Mouse (Mus musculus): Measurements from ENCODE around the gene Arhgap24. TPM values are rescaled to one million over a fixed set of nuclear protein-coding genes. Genes with fewer than 3 reads are reported as not detected.

Gene Arhgap24
- total and polyA plus RNA-seq, 3 experiments = 34.7 to 51.6 (median 47.9) TPM

DNA sequence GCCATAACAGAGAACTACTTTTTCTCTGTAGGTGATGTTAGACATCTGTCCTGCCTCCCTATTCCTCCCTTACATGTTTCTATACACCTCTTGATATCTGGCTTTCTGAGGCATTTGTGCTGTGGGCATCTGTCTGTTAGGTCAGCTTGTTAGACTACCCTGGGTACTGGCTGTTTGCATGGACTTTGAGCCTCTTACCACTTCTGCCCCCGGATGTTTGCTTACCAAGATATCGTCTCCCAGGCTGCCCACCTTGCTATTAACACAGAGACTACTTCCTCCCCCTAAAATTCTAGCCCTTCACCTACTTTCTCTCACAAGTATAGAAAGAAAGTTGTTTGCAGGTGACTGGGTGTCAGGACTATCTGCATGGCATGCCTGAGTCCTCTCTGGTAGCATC lies 15.8 kb upstream of the Arhgap24 start:
- H3K4me2 ChIP-seq (ENCODE audit: insufficient read depth, low read depth, poor library complexity, severe bottlenecking) = no peak overlapping the region
- TF ChIP-seq JUND (conservative IDR thresholded peaks at IDR 0.05; ENCODE audit: low read depth, low read length) (no peak), E2F4 (IDR thresholded peaks at IDR 0.05; ENCODE audit: insufficient replicate concordance, low read depth, low read length) (no peak), GABPA (IDR thresholded peaks at IDR 0.05; ENCODE audit: insufficient replicate concordance, low read depth, low read length) (no peak), BHLHE40 (IDR thresholded peaks at IDR 0.05; ENCODE audit: low read depth, low read length) (no peak), JUN (IDR thresholded peaks at IDR 0.05; ENCODE audit: insufficient read depth, low read depth, low read length) (no peak), SIN3A (IDR thresholded peaks at IDR 0.05; ENCODE audit: low read length) (no peak), NELFE (IDR thresholded peaks at IDR 0.05; ENCODE audit: low read depth, low read length) (no peak), ZC3H11A (IDR thresholded peaks at IDR 0.05; ENCODE audit: low read depth, low read length) (no peak), TBP (conservative IDR thresholded peaks at IDR 0.05; ENCODE audit: low read depth, low read length) (no peak), MAZ (IDR thresholded peaks at IDR 0.05; ENCODE audit: low read depth, low read length) (no peak), MYC (IDR thresholded peaks at IDR 0.05; ENCODE audit: low read depth, low read length) (no peak), POLR2A (IDR thresholded peaks at IDR 0.05; ENCODE audit: low read depth, low read length) (no peak), SMC3 (IDR thresholded peaks at IDR 0.05; ENCODE audit: low read depth, low read length) (no peak), CTCF (conservative IDR thresholded peaks at IDR 0.05 in 1 of 2, IDR thresholded peaks at IDR 0.05 in 1 of 2; ENCODE audit: low read depth in 2 of 2, low read length in 2 of 2) (no peak)
- H3K4me1 ChIP-seq (ENCODE audit: control insufficient read depth in 1 of 2, insufficient read depth in 2 of 2) = peaks cover 5 to 6% of the 10 kb centered on the region in 2 experiments; a peak in 2 of 4 replicates
- no peak for DNase-seq (ENCODE audit: extremely low read depth)
- H3K9me3 ChIP-seq (replicated peaks; ENCODE audit: low read length) = peaks cover 2% of the 10 kb centered on the region
- H3K9ac ChIP-seq (ENCODE audit: insufficient read depth, low read depth) = no peak overlapping the region
- in situ Hi-C loops (cut with MboI; ENCODE audit: low pct_ligation_motif_present, low pct_unique_long_range_greater_than_20kb, low sequenced_read_pairs) (no loop called here), dilution Hi-C loops (cut with MboI; ENCODE audit: extremely low pct_ligation_motif_present, extremely low pct_unique_long_range_greater_than_20kb, low sequenced_read_pairs) (no loop called here)
- no peak overlapping the region for H3K4me3 ChIP-seq (replicated peaks in 1 of 3; ENCODE audit: low read depth in 2 of 3, low read length in 2 of 3, poor library complexity in 1 of 3)
- H3K36me3 ChIP-seq (replicated peaks in 1 of 2; ENCODE audit: control insufficient read depth in 1 of 2, insufficient read depth in 1 of 2, low read length in 1 of 2) = no peaks in the 10 kb centered on the region
- H3K27ac ChIP-seq (ENCODE audit: insufficient read depth, low read depth) = no peak overlapping the region
- H3K79me2 ChIP-seq (replicated peaks; ENCODE audit: control insufficient read depth, extremely low read depth, insufficient read depth, poor library complexity, severe bottlenecking) = no peaks in the 10 kb centered on the region
- no peaks in the 10 kb centered on the region for H3K27me3 ChIP-seq (replicated peaks)

- Histone ChIP-seq H3K27me3 (replicated peaks) (no peaks in the 10 kb centered on the region), H3K36me3 (replicated peaks in 1 of 2; ENCODE audit: control insufficient read depth in 1 of 2, insufficient read depth in 1 of 2, low read length in 1 of 2) (no peaks in the 10 kb centered on the region), H3K79me2 (replicated peaks; ENCODE audit: control insufficient read depth, extremely low read depth, insufficient read depth, poor library complexity, severe bottlenecking) (no peaks in the 10 kb centered on the region), H3K9me3 (replicated peaks; ENCODE audit: low read length) (peaks cover 2% of the 10 kb centered on the region), H3K4me3 (replicated peaks in 1 of 3; ENCODE audit: low read depth in 2 of 3, low read length in 2 of 3, poor library complexity in 1 of 3) (no peak overlapping the region), H3K27ac (ENCODE audit: insufficient read depth, low read depth) (no peak overlapping the region), H3K4me1 (ENCODE audit: control insufficient read depth in 1 of 2, insufficient read depth in 2 of 2) (peaks cover 5 to 6% of the 10 kb centered on the region in 2 experiments; a peak in 2 of 4 replicates), H3K9ac (ENCODE audit: insufficient read depth, low read depth) (no peak overlapping the region), H3K4me2 (ENCODE audit: insufficient read depth, low read depth, poor library complexity, severe bottlenecking) (no peak overlapping the region)
- in situ Hi-C loops (cut with MboI; ENCODE audit: low pct_ligation_motif_present, low pct_unique_long_range_greater_than_20kb, low sequenced_read_pairs) = no loop called here
- no peak for TF ChIP-seq ELF1 (IDR thresholded peaks at IDR 0.05; ENCODE audit: low read depth, low read length)
- no peak for TF ChIP-seq SIN3A (IDR thresholded peaks at IDR 0.05; ENCODE audit: low read length)
- TF ChIP-seq TBP (conservative IDR thresholded peaks at IDR 0.05; ENCODE audit: low read depth, low read length) = no peak
- no peak for TF ChIP-seq POLR2AphosphoS2 (IDR thresholded peaks at IDR 0.05; ENCODE audit: low read depth, low read length)
- TF ChIP-seq CHD2 (IDR thresholded peaks at IDR 0.05; ENCODE audit: low read length) = no peak
- TF ChIP-seq ZC3H11A (IDR thresholded peaks at IDR 0.05; ENCODE audit: low read depth, low read length) = no peak
- no peak for TF ChIP-seq PAX5 (IDR thresholded peaks at IDR 0.05; ENCODE audit: low read length)
- no peak for TF ChIP-seq ZNF384 (IDR thresholded peaks at IDR 0.05; ENCODE audit: low read depth, low read length)
- TF ChIP-seq USF1 (IDR thresholded peaks at IDR 0.05; ENCODE audit: low read depth, low read length) = no peak
- TF ChIP-seq CHD1 (IDR thresholded peaks at IDR 0.05; ENCODE audit: low read depth, low read length) = no peak
- no peak for TF ChIP-seq MAZ (IDR thresholded peaks at IDR 0.05; ENCODE audit: low read depth, low read length)
- TF ChIP-seq ZKSCAN1 (IDR thresholded peaks at IDR 0.05; ENCODE audit: borderline replicate concordance, low read depth, low read length) = no peak
- TF ChIP-seq ZMIZ1 (IDR thresholded peaks at IDR 0.05; ENCODE audit: low read depth, low read length) = no peak
- no peak for TF ChIP-seq MYC (IDR thresholded peaks at IDR 0.05; ENCODE audit: low read depth, low read length)
- no peak for TF ChIP-seq TCF12 (IDR thresholded peaks at IDR 0.05; ENCODE audit: low read depth, low read length)
- no peak for TF ChIP-seq UBTF (IDR thresholded peaks at IDR 0.05; ENCODE audit: low read depth, low read length)
- DNase-seq (ENCODE audit: extremely low read depth) = no peak
- dilution Hi-C loops (cut with MboI; ENCODE audit: extremely low pct_ligation_motif_present, extremely low pct_unique_long_range_greater_than_20kb, low sequenced_read_pairs) = no loop called here
Observed at GRCm38 (mm10) chr5:102468292-102468691, 12.9 kb upstream of the Arhgap24 start.
